Mouse (Mus musculus) liver, postnatal 0 days (tissue): ENCODE measurements at regions not wholly inside any gene's neighbourhood (a gene's known extent, or its start where the extent isn't known, plus 50 kb on each side); places are given as distances from the start of the nearest gene placed in this dataset.

ENCODE experiments used
- CTCF ChIP-seq: sonication (generic); IDR thresholded peaks from 2 replicates; pipeline ENCODE4 v1.5.1; 2016; ENCODE audit warnings: antibody characterized with exemption, low read depth
- EP300 ChIP-seq: IDR thresholded peaks from 2 replicates; pipeline ENCODE4 v1.6.1; 2016; ENCODE audit warnings: antibody characterized with exemption, low read depth, mild to moderate bottlenecking

DNA sequence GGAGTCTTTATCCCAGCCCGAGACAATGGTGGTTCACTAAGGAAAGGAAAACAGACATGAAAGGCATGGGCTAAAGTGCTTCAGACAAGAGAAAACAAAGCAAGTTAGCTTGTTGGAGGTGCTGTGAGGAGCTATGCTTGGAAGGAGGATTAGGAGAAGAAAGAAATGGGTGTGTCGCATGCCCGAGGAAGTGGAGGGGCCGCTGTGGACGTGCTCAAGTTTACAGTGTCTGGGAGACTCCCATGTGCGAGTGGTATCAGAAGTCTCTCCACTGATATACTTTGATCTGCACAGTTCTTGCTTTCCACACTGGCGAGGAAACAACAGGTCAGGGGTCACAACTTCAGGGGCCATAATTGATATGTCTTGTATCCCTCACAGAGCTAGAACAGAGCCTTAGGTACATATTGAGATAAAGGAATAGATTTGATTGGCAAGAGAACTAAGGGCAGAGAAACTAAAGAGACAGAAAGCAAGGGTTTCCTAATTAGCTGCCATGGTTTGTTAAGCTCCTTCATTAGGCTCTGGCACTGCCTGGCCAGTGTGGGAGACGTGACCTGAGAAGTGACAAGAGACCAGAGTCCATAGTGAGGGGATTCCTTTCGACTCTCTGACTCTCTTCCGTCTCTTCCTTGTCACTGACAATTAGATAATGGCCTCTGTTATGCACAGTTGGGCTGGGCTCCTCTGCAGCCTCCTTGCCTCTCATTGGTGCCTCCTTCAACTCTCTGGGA, 93.1 kb downstream of the Enc1 start:
- TF ChIP-seq CTCF = no peak
- TF ChIP-seq EP300 = no peak
